Mouse (Mus musculus) testis, adult 2 months (tissue): ENCODE measurements around the gene Immp2l.

Experiments used
- CTCF ChIP-seq: fragments of 200-500 bp; IDR thresholded peaks from 2 replicates; pipeline ENCODE4 v1.5.1; 2012; ENCODE audit warnings: low read depth, mild to moderate bottlenecking, inconsistent platforms, low read length, moderate library complexity; ENCODE audit not compliant: control insufficient read depth, insufficient read depth, insufficient replicate concordance
- POLR2A ChIP-seq: fragments of 200-500 bp; IDR thresholded peaks from 2 replicates; pipeline ENCODE4 v1.6.1; 2012; ENCODE audit warnings: low read depth, mild to moderate bottlenecking, inconsistent platforms, low read length, moderate library complexity; ENCODE audit not compliant: control insufficient read depth

GRCm38 (mm10) chr12:41831731-41832130 lies 807.8 kb downstream of the Immp2l start:
- TF ChIP-seq CTCF (no peak), POLR2A (no peak)
